Mouse (Mus musculus): ENCODE measurements around the gene Rxfp1.

GRCm38 (mm10) chr3:79674641-79675040, 63.0 kb downstream of the Rxfp1 start:
- TF ChIP-seq POLR2A (IDR thresholded peaks at IDR 0.05; ENCODE audit: control insufficient read depth, extremely low read depth, insufficient read depth, low read length, poor library complexity) (no peak), CTCF (IDR thresholded peaks at IDR 0.05; ENCODE audit: borderline replicate concordance, control insufficient read depth, extremely low read depth, insufficient read depth, low read length, poor library complexity) (no peak)
